Mouse (Mus musculus) heart, embryonic 12.5 days (tissue): ENCODE measurements at regions not wholly inside any gene's neighbourhood (a gene's known extent, or its start where the extent isn't known, plus 50 kb on each side); places are given as distances from the start of the nearest gene placed in this dataset.

Experiments
- ATAC-seq: fragments of 200-750 bp; cut with Nextera tagmentation; 2 replicates; pipeline ENCODE4 v1.8.0; 2017; ENCODE audit warnings: moderate TSS enrichment, moderate library complexity; ENCODE audit not compliant: insufficient number of reproducible peaks, low FRiP score
- H3K27ac ChIP-seq: fragments of 300-500 bp; sonication (generic); 2 replicates; pipeline ENCODE4 v1.5.1; 2016; ENCODE audit warnings: mild to moderate bottlenecking, moderate library complexity; ENCODE audit not compliant: poor library complexity, severe bottlenecking
- H3K27me3 ChIP-seq: fragments of 300-500 bp; sonication (generic); replicated peaks from 2 replicates; pipeline ENCODE4 v1.6.1; 2016; ENCODE audit warnings: mild to moderate bottlenecking, moderate library complexity
- H3K36me3 ChIP-seq: fragments of 300-500 bp; sonication (generic); 2 replicates; pipeline ENCODE4 v1.6.1; 2016; ENCODE audit warnings: mild to moderate bottlenecking, moderate library complexity
- H3K4me1 ChIP-seq: fragments of 300-500 bp; sonication (generic); replicated peaks from 2 replicates; pipeline ENCODE4 v1.6.1; 2016; ENCODE audit warnings: mild to moderate bottlenecking
- H3K4me2 ChIP-seq: fragments of 300-500 bp; sonication (generic); 2 replicates; pipeline ENCODE4 v1.6.1; 2016; ENCODE audit warnings: mild to moderate bottlenecking, moderate library complexity
- H3K4me3 ChIP-seq: fragments of 300-500 bp; sonication (generic); 2 replicates; pipeline ENCODE4 v1.5.1; 2016; ENCODE audit warnings: mild to moderate bottlenecking
- H3K9ac ChIP-seq: fragments of 300-500 bp; sonication (generic); 2 replicates; pipeline ENCODE4 v1.6.1; 2016; ENCODE audit warnings: mild to moderate bottlenecking, moderate library complexity
- H3K9me3 ChIP-seq: fragments of 300-500 bp; sonication (generic); replicated peaks from 2 replicates; pipeline ENCODE4 v1.6.1; 2016; ENCODE audit warnings: mild to moderate bottlenecking, moderate library complexity
- whole genome bisulfite sequencing: fragments of 180-500 bp; shearing (Covaris S2); methylation state at CpG from one replicate; pipeline ENCODE4 v1.1.7; 2016; 5-methylcytosine and 5-hydroxymethylcytosine counted together

DNA sequence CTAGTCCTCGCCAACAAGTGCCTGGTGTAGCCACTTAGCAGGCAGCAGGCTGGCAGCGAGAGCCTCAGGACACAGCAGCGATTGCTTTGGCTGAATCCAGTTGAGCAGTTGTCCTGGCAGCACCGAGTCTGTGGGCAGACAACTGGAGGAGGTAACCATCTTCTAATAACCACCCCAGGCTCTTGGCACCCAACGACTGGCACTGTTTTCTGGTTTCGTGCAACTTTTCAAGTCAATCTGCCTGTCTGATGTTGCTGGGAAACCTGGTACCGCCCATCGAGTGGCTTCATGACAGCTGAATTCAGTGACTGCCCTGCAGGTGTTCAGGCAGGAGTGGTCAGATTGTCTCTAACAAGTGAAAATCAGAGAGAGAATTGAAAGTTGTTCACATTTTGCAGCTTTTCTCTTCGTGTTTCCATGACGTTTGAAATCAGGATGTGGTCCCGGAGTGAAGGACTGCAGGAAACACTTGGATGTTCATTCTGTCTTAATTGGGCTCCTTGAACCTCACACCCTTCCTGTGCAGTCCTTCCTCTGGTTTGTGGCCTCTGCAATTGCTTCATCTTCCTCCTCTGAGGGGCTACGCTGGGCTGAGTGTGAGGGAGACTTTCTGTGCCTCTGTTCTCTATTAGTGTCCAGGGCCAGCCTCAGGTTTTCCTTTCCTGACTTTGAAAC is 58.1 kb upstream of the Cdkn2b start:
- Histone ChIP-seq H3K4me1 (peaks cover 10% of the 10 kb centered on the region), H3K27me3 (no peaks in the 10 kb centered on the region), H3K27ac (no peak overlapping the region), H3K9ac (no peak overlapping the region), H3K9me3 (no peaks in the 10 kb centered on the region), H3K4me2 (no peak overlapping the region), H3K4me3 (no peak overlapping the region), H3K36me3 (no peaks in the 10 kb centered on the region)
- WGBS = 73% methylated on average over 12 of the region's 12 CpGs
- ATAC-seq = no peak

DNA sequence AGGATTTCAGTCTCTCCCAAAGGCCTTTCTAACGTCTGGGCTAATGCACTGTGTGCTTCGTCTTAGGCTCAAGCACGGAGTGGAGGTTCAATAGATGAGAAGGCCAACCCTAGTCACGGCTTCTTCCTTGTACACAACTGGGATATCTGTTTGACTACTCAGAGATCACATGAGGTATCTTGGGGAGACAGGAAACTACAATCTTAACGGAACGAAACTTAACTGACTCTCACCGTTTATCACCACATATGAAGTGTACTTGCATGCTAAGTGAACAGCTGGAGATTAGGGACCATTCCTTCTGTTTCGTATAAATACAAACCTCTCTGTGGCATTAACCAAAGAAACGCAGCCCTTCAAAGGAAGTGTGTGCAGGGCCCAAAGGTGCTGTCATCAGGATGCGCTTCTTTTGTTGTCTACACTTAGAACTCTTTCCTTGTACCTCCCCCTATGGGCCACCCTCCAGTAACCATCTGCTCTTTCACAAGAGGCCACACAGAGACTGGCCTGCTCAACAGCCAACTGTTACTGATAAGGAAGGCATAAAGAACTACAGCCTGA is 55.8 kb upstream of the Cdkn2b start:
- Histone ChIP-seq H3K4me3 (no peak overlapping the region), H3K36me3 (no peaks in the 10 kb centered on the region), H3K27ac (no peak overlapping the region), H3K4me2 (peak overlapping the region; percentile 19; the same call in 1 of the 2 replicates), H3K4me1 (peaks cover 10% of the 10 kb centered on the region), H3K27me3 (no peaks in the 10 kb centered on the region), H3K9me3 (no peaks in the 10 kb centered on the region), H3K9ac (no peak overlapping the region)
- 12% methylated on average over 10 of the region's 10 CpGs for WGBS
- ATAC-seq = no peak

DNA sequence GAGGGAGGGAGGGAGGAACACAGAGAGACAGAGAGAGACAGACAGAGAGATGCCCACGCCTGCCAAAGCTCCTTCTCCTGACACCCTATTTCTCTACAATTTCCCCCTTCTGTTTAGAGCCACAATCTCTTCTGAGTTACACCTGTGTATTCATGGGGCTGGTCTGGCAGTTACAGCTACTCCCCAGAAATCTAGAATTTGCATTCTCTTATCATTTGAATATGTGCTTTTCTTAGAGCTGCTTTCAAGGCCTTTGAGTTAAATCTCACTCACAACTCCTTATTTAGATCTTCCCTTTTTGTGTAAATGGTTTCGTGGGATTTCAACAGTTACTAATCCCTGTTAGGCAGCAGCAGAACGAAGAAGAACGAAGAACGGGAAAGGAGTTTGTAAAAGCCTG is 55.0 kb upstream of the Cdkn2b start:
- no peak for ATAC-seq
- Histone ChIP-seq H3K9ac (no peak overlapping the region), H3K4me1 (peaks cover 10% of the 10 kb centered on the region), H3K36me3 (no peaks in the 10 kb centered on the region), H3K27me3 (no peaks in the 10 kb centered on the region), H3K9me3 (no peaks in the 10 kb centered on the region), H3K27ac (no peak overlapping the region), H3K4me3 (no peak overlapping the region), H3K4me2 (no peak overlapping the region)
- 52% methylated on average over 5 of the region's 5 CpGs for WGBS

DNA sequence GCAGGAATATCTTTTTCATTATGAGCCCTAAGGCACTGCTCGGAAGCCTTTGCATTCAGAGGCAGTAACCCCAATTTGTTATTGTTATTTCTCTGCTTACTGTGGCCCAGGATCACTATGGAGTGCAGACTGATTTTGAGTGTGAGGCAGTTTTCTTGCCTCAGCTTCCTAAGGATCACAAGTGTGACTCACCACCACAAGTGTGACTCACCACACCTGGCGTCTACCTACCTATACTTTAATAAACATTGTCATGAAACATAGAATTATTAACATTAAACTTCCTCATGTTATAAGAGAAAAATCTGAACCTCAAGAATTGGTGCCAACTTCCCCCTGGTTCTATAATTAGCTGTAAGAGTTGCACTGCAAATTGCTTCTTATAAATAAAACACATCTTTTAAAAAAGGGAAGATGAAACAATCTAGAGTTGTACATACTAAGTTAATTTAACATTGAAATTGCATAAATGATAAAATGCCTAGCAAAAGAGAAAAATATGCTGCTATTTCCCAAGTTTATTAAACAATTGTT is 52.4 kb upstream of the Cdkn2b start:
- Histone ChIP-seq H3K27ac (no peak overlapping the region), H3K36me3 (no peaks in the 10 kb centered on the region), H3K9ac (no peak overlapping the region), H3K9me3 (no peaks in the 10 kb centered on the region), H3K4me1 (peaks cover 10% of the 10 kb centered on the region), H3K4me3 (no peak overlapping the region), H3K4me2 (no peak overlapping the region), H3K27me3 (no peaks in the 10 kb centered on the region)
- no peak for ATAC-seq
- 66% methylated on average over 2 of the region's 2 CpGs for WGBS

DNA sequence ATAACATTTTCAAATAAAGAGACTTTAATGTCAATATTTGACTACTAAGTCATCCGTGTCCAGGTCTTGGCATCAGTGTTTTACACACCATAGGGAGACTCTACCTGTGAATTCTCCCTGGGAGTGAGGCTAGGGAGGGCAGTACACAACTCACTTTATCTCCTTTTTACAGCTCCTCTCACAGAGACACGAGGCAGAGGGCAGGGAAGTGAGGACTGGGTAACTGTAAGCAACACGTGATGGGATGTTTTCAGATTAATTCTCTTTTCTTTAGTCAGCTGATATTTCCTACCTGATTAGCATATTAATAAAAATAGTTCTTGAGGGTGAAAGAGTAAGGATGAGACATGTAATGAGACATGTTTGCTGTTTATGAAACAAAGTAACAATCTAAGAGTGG is 51.8 kb upstream of the Cdkn2b start:
- H3K9me3 ChIP-seq = no peaks in the 10 kb centered on the region
- H3K4me3 ChIP-seq = no peak overlapping the region
- no peak for ATAC-seq
- H3K27me3 ChIP-seq = no peaks in the 10 kb centered on the region
- no peak overlapping the region for H3K4me2 ChIP-seq
- no peaks in the 10 kb centered on the region for H3K36me3 ChIP-seq
- WGBS = 40% methylated on average over 3 of the region's 3 CpGs
- peaks cover 10% of the 10 kb centered on the region for H3K4me1 ChIP-seq
- H3K9ac ChIP-seq = no peak overlapping the region
- no peak overlapping the region for H3K27ac ChIP-seq

DNA sequence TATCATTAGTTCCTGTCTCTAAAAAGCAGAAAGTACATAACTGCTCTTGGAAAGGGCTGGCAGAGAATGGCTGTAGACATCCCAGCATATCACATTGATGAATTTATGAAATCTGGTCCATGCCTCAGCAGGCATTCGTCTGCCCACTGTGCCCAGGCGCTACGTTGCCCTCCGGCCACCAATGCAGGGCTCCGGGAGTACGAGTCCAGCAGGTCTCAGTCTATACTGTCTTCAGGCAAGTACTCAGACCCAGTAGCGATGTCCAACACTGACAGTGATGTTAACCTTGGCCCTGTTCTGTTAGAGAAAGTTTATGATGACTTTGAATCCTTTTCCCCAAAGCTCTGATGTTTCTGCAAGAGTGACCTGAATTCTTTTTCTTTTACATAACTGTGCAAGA is 50.5 kb upstream of the Cdkn2b start:
- H3K9me3 ChIP-seq = no peaks in the 10 kb centered on the region
- no peak overlapping the region for H3K4me3 ChIP-seq
- no peak overlapping the region for H3K27ac ChIP-seq
- H3K36me3 ChIP-seq = no peaks in the 10 kb centered on the region
- WGBS = 79% methylated on average over 7 of the region's 7 CpGs
- H3K4me1 ChIP-seq = peaks cover 3% of the 10 kb centered on the region
- no peak for ATAC-seq
- no peak overlapping the region for H3K9ac ChIP-seq
- no peak overlapping the region for H3K4me2 ChIP-seq
- peaks cover 3% of the 10 kb centered on the region; the same call in 1 of the 2 replicates for H3K27me3 ChIP-seq
